Mouse (Mus musculus) layer of hippocampus, adult 11-12 months (tissue): Measurements from ENCODE around the gene Col12a1.

Source experiments
- DNase-seq: peaks from one replicate; pipeline ENCODE4 v3.0.0; 2022; ENCODE audit warnings: low spot score

The Col12a1 gene

GRCm38 (mm10) chr9:79718481-79719370 lies at the start of gene Col12a1:
Col12a1 (minus strand) TSS chr9:79718831.
- DNase-seq, result no peak

GRCm38 (mm10) chr9:79766991-79767545 lies 48.4 kb upstream of the Col12a1 start:
- DNase-seq, result no peak

- DNase-seq, result no peak
Observed at GRCm38 (mm10) chr9:79765329-79765728, 46.7 kb upstream of the Col12a1 start.

- no peak for DNase-seq
Observed at GRCm38 (mm10) chr9:79762519-79762918, 43.9 kb upstream of the Col12a1 start.

GRCm38 (mm10) chr9:79760076-79760475 lies 41.4 kb upstream of the Col12a1 start:
- DNase-seq, result no peak

GRCm38 (mm10) chr9:79759385-79760005 lies 40.9 kb upstream of the Col12a1 start, which contains the start of gene Cox7a2:
Cox7a2 (minus strand) TSS chr9:79759878.
- DNase-seq, result peak; percentile 96

GRCm38 (mm10) chr9:79755311-79755710 lies 36.7 kb upstream of the Col12a1 start:
- no peak for DNase-seq

- no peak for DNase-seq
Observed at GRCm38 (mm10) chr9:79751846-79752245, 33.2 kb upstream of the Col12a1 start.

GRCm38 (mm10) chr9:79750709-79751108 lies 32.1 kb upstream of the Col12a1 start:
- DNase-seq, result no peak

GRCm38 (mm10) chr9:79745036-79745435 lies 26.4 kb upstream of the Col12a1 start:
- no peak for DNase-seq

- no peak for DNase-seq
Observed at GRCm38 (mm10) chr9:79735608-79736007, 17.0 kb upstream of the Col12a1 start.

- DNase-seq, result no peak
Observed at GRCm38 (mm10) chr9:79730301-79730700, 11.7 kb upstream of the Col12a1 start.

- DNase-seq, result peak; percentile 35
Observed at GRCm38 (mm10) chr9:79723090-79723489, 4.5 kb upstream of the Col12a1 start.

- peak; percentile 54 for DNase-seq
Observed at GRCm38 (mm10) chr9:79721056-79721455, 2.4 kb upstream of the Col12a1 start.

- DNase-seq, result no peak
Observed at GRCm38 (mm10) chr9:79720143-79720542, 1.5 kb upstream of the Col12a1 start.

- DNase-seq, result no peak
Observed at GRCm38 (mm10) chr9:79719451-79719850, 820 bp upstream of the Col12a1 start.

GRCm38 (mm10) chr9:79717836-79718475 lies 675 bp downstream of the Col12a1 start:
- no peak for DNase-seq

- DNase-seq, result peak; percentile 68
Observed at GRCm38 (mm10) chr9:79716909-79717835, 1.5 kb downstream of the Col12a1 start.

- no peak for DNase-seq
Observed at GRCm38 (mm10) chr9:79716496-79716895, 2.1 kb downstream of the Col12a1 start.

- DNase-seq, result peak; percentile 22
Observed at GRCm38 (mm10) chr9:79714471-79715045, 4.1 kb downstream of the Col12a1 start.
